Comparison of ENCODE assay signal across 13 mouse cellular contexts in the genomic region with DNA sequence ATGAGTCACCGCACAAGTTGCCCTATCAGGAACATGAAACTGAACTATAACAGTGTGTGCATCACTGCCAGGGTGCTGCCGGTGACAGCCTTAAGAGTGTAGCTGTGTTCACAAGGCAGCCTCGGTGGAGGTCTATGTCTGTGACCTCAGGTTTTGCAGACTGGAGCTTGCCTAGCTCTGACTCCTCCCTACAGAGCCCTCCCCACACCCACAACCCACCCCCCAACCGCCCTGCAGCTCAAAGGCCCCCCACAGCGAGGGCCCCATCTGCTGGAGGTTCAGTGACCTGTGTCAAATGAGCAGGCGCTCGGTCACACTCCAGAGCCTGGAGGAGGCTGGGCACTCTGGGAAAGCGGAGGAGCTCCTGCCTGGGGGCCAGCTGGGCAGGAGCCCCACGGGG. TPM values are rescaled to one million over a fixed set of nuclear protein-coding genes. Genes with fewer than 3 reads are reported as not detected.
DNase-seq lines count a peak whose midpoint lies in the region; ATAC-seq and TF ChIP-seq lines count a peak whose summit lies in the region.
"Had no signal": no experiment of that assay in that cellular context is flagged by ENCODE, and none has a peak within 500 bp of the region (broad histone marks: within the 10 kb centered on the region; RNA-seq: fewer than 3 reads in every experiment).

No protein-coding gene starts in this region.

- DNase-seq in heart, adult 2 months = no peak
- no peak for DNase-seq in heart, adult 18-20 months
- DNase-seq in A20 (ENCODE audit: low read depth, low spot score) = peak; percentile 64
- DNase-seq in embryonic facial prominence, embryonic 10.5 days (ENCODE audit: low spot score) = peak; percentile 77
- DNase-seq in kidney, postnatal 10 days = peak; percentile 59
- DNase-seq in left cerebral cortex, postnatal 36 days (ENCODE audit: low spot score in 2 of 2) = no peak
- no peak for DNase-seq in testis, postnatal 10 days (ENCODE audit: low spot score)

- H3K4me3 ChIP-seq in heart, adult 2 months = no peak overlapping the region
- peak overlapping the region; percentile 34 for H3K4me3 ChIP-seq in embryonic facial prominence, embryonic 10.5 days
- H3K4me3 ChIP-seq: embryonic facial prominence, embryonic 15.5 days; liver, embryonic 15.5 days had no signal

- intact Hi-C loops in heart, adult 2 months (cut with DNase I) = no loop called here
- intact Hi-C loops in left cerebral cortex, postnatal 36 days (cut with DNase I) = loop anchor here (5.0 to 10.0 kb wide), 2 partner anchors 81 to 258 kb away; no protein-coding TSS in a partner anchor

- H3K27me3 ChIP-seq in heart, adult 2 months (ENCODE audit: control insufficient read depth, insufficient read depth, low read length) = peaks cover 6% of the 10 kb centered on the region
- peaks cover 100% of the 10 kb centered on the region for H3K27me3 ChIP-seq in embryonic facial prominence, embryonic 10.5 days (replicated peaks; ENCODE audit: low read depth, poor library complexity, severe bottlenecking)

- no peaks in the 10 kb centered on the region for H3K79me2 ChIP-seq in heart, adult 2 months (replicated peaks; ENCODE audit: control insufficient read depth, insufficient read depth, low read length)

- no peaks in the 10 kb centered on the region for H3K4me1 ChIP-seq in heart, adult 2 months (ENCODE audit: control insufficient read depth, insufficient read depth, low read length)
- H3K4me1 ChIP-seq in embryonic facial prominence, embryonic 10.5 days = peaks cover 47% of the 10 kb centered on the region

- no peak for TF ChIP-seq POLR2A in heart, adult 2 months (IDR thresholded peaks at IDR 0.05; ENCODE audit: insufficient read depth, low read depth, low read length)

- no peaks in the 10 kb centered on the region for H3K36me3 ChIP-seq in heart, adult 2 months (ENCODE audit: control insufficient read depth, insufficient read depth, low read length)
- H3K36me3 ChIP-seq in embryonic facial prominence, embryonic 10.5 days (replicated peaks) = no peaks in the 10 kb centered on the region
- H3K36me3 ChIP-seq: embryonic facial prominence, embryonic 15.5 days; liver, embryonic 15.5 days had no signal

- no peak overlapping the region for H3K9ac ChIP-seq in heart, adult 2 months (ENCODE audit: low read depth, low read length)
- H3K9ac ChIP-seq: embryonic facial prominence, embryonic 15.5 days; liver, embryonic 15.5 days had no signal

- no peak overlapping the region for H3K27ac ChIP-seq in heart, adult 2 months
- peak overlapping the region; percentile 27; the same call in 1 of the 2 replicates for H3K27ac ChIP-seq in embryonic facial prominence, embryonic 10.5 days (replicated peaks)
- H3K27ac ChIP-seq: embryonic facial prominence, embryonic 15.5 days; liver, embryonic 15.5 days had no signal

- peak; percentile 18 for TF ChIP-seq CTCF in heart, adult 2 months (IDR thresholded peaks at IDR 0.05)

- TF ChIP-seq EP300 in heart, adult 2 months (IDR thresholded peaks at IDR 0.05; ENCODE audit: insufficient read depth, low read depth, low read length) = no peak

- ATAC-seq in frontal cortex, adult (ENCODE audit: low TSS enrichment) = no peak
- ATAC-seq: CD4-positive, CD25-positive, alpha-beta regulatory T cell, adult 4 months had no signal

- WGBS in heart, adult 2 months = 7% methylated on average over 9 of the region's 9 CpGs
- WGBS in embryonic facial prominence, embryonic 10.5 days = 3% methylated on average over 9 of the region's 9 CpGs

- H3K9me3 ChIP-seq in embryonic facial prominence, embryonic 10.5 days = no peaks in the 10 kb centered on the region
- H3K9me3 ChIP-seq: embryonic facial prominence, embryonic 15.5 days; liver, embryonic 15.5 days had no signal

RNA-seq across cellular contexts. Expression of a gene that starts 3.7 kb away (rescaled TPM):
- under 1 TPM; 0.08 to 0.16 TPM for total RNA-seq in heart, adult 2 months (2021)
- polyA plus RNA-seq in heart, adult 2 months (2012; rRNA removed) = 0.04 and 0.09 TPM in 2 replicates
- total RNA-seq in heart, adult 18-20 months (2021) = under 1 TPM; 0.15 to 0.33 TPM
- 1.7 and 2.5 TPM in 2 replicates for polyA plus RNA-seq in embryonic facial prominence, embryonic 10.5 days (2016; fragmentation: Nextera tagmentation; extraction: Ambion mirVana)
- total RNA-seq in left cerebral cortex, postnatal 36 days (2021) = 10 to 100 TPM; 14.8 to 21.6 TPM
- polyA plus RNA-seq: CD4-positive, CD25-positive, alpha-beta regulatory T cell, adult 4 months; liver, embryonic 15.5 days had no signal

RNA-seq across cellular contexts. Expression of a gene that starts 40.5 kb away (rescaled TPM):
- total RNA-seq in heart, adult 2 months (2021) = 10 to 100 TPM; 12.1 to 13.5 TPM
- 4.0 and 6.2 TPM in 2 replicates for polyA plus RNA-seq in heart, adult 2 months (2012; rRNA removed)
- total RNA-seq in heart, adult 18-20 months (2021) = 10 to 100 TPM; 11.0 to 14.0 TPM
- 70.8 and 78.6 TPM in 2 replicates for polyA plus RNA-seq in embryonic facial prominence, embryonic 10.5 days (2016; fragmentation: Nextera tagmentation; extraction: Ambion mirVana)
- 10 to 100 TPM; 14.4 to 15.1 TPM for total RNA-seq in left cerebral cortex, postnatal 36 days (2021)

RNA-seq across cellular contexts. Expression of a gene that starts 42.3 kb away (rescaled TPM):
- not detected for total RNA-seq in heart, adult 2 months (2021)
- polyA plus RNA-seq in heart, adult 2 months (2012; rRNA removed) = not detected in 2 replicates
- total RNA-seq in heart, adult 18-20 months (2021) = not detected
- 0.24 TPM in 1 of 2 replicates, not detected in the other for polyA plus RNA-seq in embryonic facial prominence, embryonic 10.5 days (2016; fragmentation: Nextera tagmentation; extraction: Ambion mirVana)
- total RNA-seq in left cerebral cortex, postnatal 36 days (2021) = under 1 TPM in 1 of 2 experiments, not detected in 1; 0.79 TPM
- total RNA-seq: adrenal gland, postnatal 4 days had no signal
- polyA plus RNA-seq: CD4-positive, CD25-positive, alpha-beta regulatory T cell, adult 4 months; intestine, embryonic 14.5 days; liver, embryonic 15.5 days had no signal

RNA-seq across cellular contexts. Expression of a gene that starts 47.6 kb away (rescaled TPM):
- total RNA-seq in heart, adult 2 months (2021) = 10 to 100 TPM in 1 of 2 experiments, 1 to 10 TPM in 1; 7.8 to 11.5 TPM
- polyA plus RNA-seq in heart, adult 2 months (2012; rRNA removed) = 10.1 and 17.9 TPM in 2 replicates
- total RNA-seq in heart, adult 18-20 months (2021) = 10 to 100 TPM in 1 of 2 experiments, 1 to 10 TPM in 1; 8.2 to 13.8 TPM
- 10.8 and 15.5 TPM in 2 replicates for polyA plus RNA-seq in embryonic facial prominence, embryonic 10.5 days (2016; fragmentation: Nextera tagmentation; extraction: Ambion mirVana)
- total RNA-seq in left cerebral cortex, postnatal 36 days (2021) = 1 to 10 TPM; 1.6 to 1.9 TPM

Comparison
In these comparisons a context has a peak if more than half of its experiments do, and no peak if none do; other contexts are left out.
1. DNase-seq: peak in A20 (single experiment), embryonic facial prominence, embryonic 10.5 days (single experiment) and kidney, postnatal 10 days (single experiment); none in heart, adult 2 months (0 of 2), heart, adult 18-20 months (0 of 2), left cerebral cortex, postnatal 36 days (0 of 2) and testis, postnatal 10 days (single experiment).
2. RNA of a gene that starts 3.7 kb away (total RNA-seq): 14.8 to 21.6 TPM in left cerebral cortex, postnatal 36 days; 0.15 to 0.33 TPM in heart, adult 18-20 months and 0.08 to 0.16 TPM in heart, adult 2 months; every median in the first group is over 10 times any median in the second.